Mouse (Mus musculus): Measurements from ENCODE around the gene Tnfsf9. TPM values are rescaled to one million over a fixed set of nuclear protein-coding genes. Genes with fewer than 3 reads are reported as not detected.

Tnfsf9 gene
- 1 to 10 TPM; 2.8 to 3.0 TPM for polyA plus RNA-seq (2012; fragmentation: generic; extraction: Trizol)

GRCm38 (mm10) chr17:57105181-57106034, at the start of gene Tnfsf9:
Gene Tnfsf9, plus strand, starts transcription at chr17:57105325.

GRCm38 (mm10) chr17:57058891-57059485, 46.1 kb upstream of the Tnfsf9 start, which contains the start of gene Crb3:
Gene Crb3, plus strand, starts transcription at chr17:57059105.

GRCm38 (mm10) chr17:57059486-57059977, 45.6 kb upstream of the Tnfsf9 start, which contains the start of gene Slc25a23:
Gene Slc25a23, minus strand, starts transcription at chr17:57059863.

GRCm38 (mm10) chr17:57078336-57078735, 26.8 kb upstream of the Tnfsf9 start, which contains the start of gene Dennd1c:
Gene Dennd1c, minus strand, starts transcription at chr17:57078514.

GRCm38 (mm10) chr17:57087049-57087832, 17.9 kb upstream of the Tnfsf9 start, which contains the start of gene Tubb4a:
Gene Tubb4a, minus strand, starts transcription at chr17:57087782.

GRCm38 (mm10) chr17:57148994-57149803, 44.1 kb downstream of the Tnfsf9 start, which contains the start of gene Cd70:
Gene Cd70, minus strand, starts transcription at chr17:57149777.

Other genes starting within 250 kb of the Tnfsf9 start
- gene Acsbg2, start 230.9 kb upstream of the Tnfsf9 start, polyA plus RNA-seq (2012; fragmentation: generic; extraction: Trizol) = under 1 TPM; 0.01 to 0.13 TPM
- gene 1700061G19Rik, start 229.8 kb upstream of the Tnfsf9 start, polyA plus RNA-seq (2012; fragmentation: generic; extraction: Trizol) = under 1 TPM in 1 of 2 experiments, not detected in 1; 0.05 TPM
- gene Mllt1, start 169.9 kb upstream of the Tnfsf9 start, polyA plus RNA-seq (2012; fragmentation: generic; extraction: Trizol) = 10 to 100 TPM; 34.4 to 56.4 TPM
- gene Acer1, start 123.2 kb upstream of the Tnfsf9 start, polyA plus RNA-seq (2012; fragmentation: generic; extraction: Trizol) = not detected
- 100 to 1,000 TPM; 137 to 187 TPM for gene Clpp, start 115.0 kb upstream of the Tnfsf9 start, polyA plus RNA-seq (2012; fragmentation: generic; extraction: Trizol)
- 10 to 100 TPM; 45.0 to 63.4 TPM for gene Alkbh7, start 108.0 kb upstream of the Tnfsf9 start, polyA plus RNA-seq (2012; fragmentation: generic; extraction: Trizol)
- gene Pspn, start 105.3 kb upstream of the Tnfsf9 start, polyA plus RNA-seq (2012; fragmentation: generic; extraction: Trizol) = 1 to 10 TPM in 1 of 2 experiments, under 1 TPM in 1; 0.66 to 1.7 TPM
- 10 to 100 TPM; 59.3 to 84.5 TPM for gene Gtf2f1, start 94.0 kb upstream of the Tnfsf9 start, polyA plus RNA-seq (2012; fragmentation: generic; extraction: Trizol)
- gene Gm17949, start 93.9 kb upstream of the Tnfsf9 start, polyA plus RNA-seq (2012; fragmentation: generic; extraction: Trizol) = under 1 TPM in 1 of 2 experiments, not detected in 1; 0.21 TPM
- 10 to 100 TPM; 25.5 to 61.1 TPM for gene Khsrp, start 73.8 kb upstream of the Tnfsf9 start, polyA plus RNA-seq (2012; fragmentation: generic; extraction: Trizol)
- not detected for gene Slc25a41, start 63.7 kb upstream of the Tnfsf9 start, polyA plus RNA-seq (2012; fragmentation: generic; extraction: Trizol)
- not detected for gene Crb3, start 46.2 kb upstream of the Tnfsf9 start, polyA plus RNA-seq (2012; fragmentation: generic; extraction: Trizol)
- gene Slc25a23, start 45.5 kb upstream of the Tnfsf9 start, polyA plus RNA-seq (2012; fragmentation: generic; extraction: Trizol) = 1 to 10 TPM; 1.0 to 2.1 TPM
- gene Dennd1c, start 26.8 kb upstream of the Tnfsf9 start, polyA plus RNA-seq (2012; fragmentation: generic; extraction: Trizol) = not detected
- gene Tubb4a, start 17.5 kb upstream of the Tnfsf9 start, polyA plus RNA-seq (2012; fragmentation: generic; extraction: Trizol) = under 1 TPM; 0.09 to 0.25 TPM
- not detected for gene Cd70, start 44.5 kb downstream of the Tnfsf9 start, polyA plus RNA-seq (2012; fragmentation: generic; extraction: Trizol)
- not detected for gene Tnfsf14, start 88.9 kb downstream of the Tnfsf9 start, polyA plus RNA-seq (2012; fragmentation: generic; extraction: Trizol)
- 10 to 100 TPM in 1 of 2 experiments, under 1 TPM in 1; 0.09 to 54.8 TPM for gene C3, start 122.8 kb downstream of the Tnfsf9 start, polyA plus RNA-seq (2012; fragmentation: generic; extraction: Trizol)
- gene Gpr108, start 143.1 kb downstream of the Tnfsf9 start, polyA plus RNA-seq (2012; fragmentation: generic; extraction: Trizol) = 10 to 100 TPM; 32.2 to 80.0 TPM
- 10 to 100 TPM; 25.6 to 56.6 TPM for gene Trip10, start 144.1 kb downstream of the Tnfsf9 start, polyA plus RNA-seq (2012; fragmentation: generic; extraction: Trizol)
- not detected for gene Vav1, start 173.8 kb downstream of the Tnfsf9 start, polyA plus RNA-seq (2012; fragmentation: generic; extraction: Trizol)